19 mouse cellular contexts compared by ENCODE assay signal in genomic region chr4:107109181-107109580, GRCm38 (mm10). TPM values are rescaled to one million over a fixed set of nuclear protein-coding genes. Genes with fewer than 3 reads are reported as not detected.
"Had no signal": no experiment of that assay in that cellular context is flagged by ENCODE, and none has a peak within 500 bp of the region (broad histone marks: within the 10 kb centered on the region; RNA-seq: fewer than 3 reads in every experiment).

No protein-coding gene starts in this region.

RNA-seq across cellular contexts. Expression of gene Cdcp2, which starts 12.5 kb away (rescaled TPM):
- total RNA-seq: layer of hippocampus, adult 2 months; layer of hippocampus, postnatal 25 days; left cerebral cortex, adult 18-20 months; left cerebral cortex, postnatal 25 days; liver, adult 2 months; megakaryocyte, adult 5-6 weeks; monocyte, adult 5-6 weeks had no signal
- polyA plus RNA-seq: intestine, postnatal 0 days; kidney, adult 2 months; large intestine, adult 2 months; limb, embryonic 10.5 days; liver, adult 2 months; lung, adult 2 months; lung, embryonic 16.5 days; midbrain, embryonic 13.5 days; midbrain, embryonic 16.5 days; myocyte; neural tube, embryonic 15.5 days; stomach, embryonic 14.5 days; stomach, postnatal 0 days had no signal
